Mouse (Mus musculus): ENCODE data around the gene Preb. TPM values are rescaled to one million over a fixed set of nuclear protein-coding genes. Genes with fewer than 3 reads are reported as not detected.
A peak's percentile ranks its signal among the peaks of the same experiment; 100 is the strongest.

Gene Preb
- polyA plus RNA-seq, 1 experiment from 2014 or later: 110 TPM

DNA sequence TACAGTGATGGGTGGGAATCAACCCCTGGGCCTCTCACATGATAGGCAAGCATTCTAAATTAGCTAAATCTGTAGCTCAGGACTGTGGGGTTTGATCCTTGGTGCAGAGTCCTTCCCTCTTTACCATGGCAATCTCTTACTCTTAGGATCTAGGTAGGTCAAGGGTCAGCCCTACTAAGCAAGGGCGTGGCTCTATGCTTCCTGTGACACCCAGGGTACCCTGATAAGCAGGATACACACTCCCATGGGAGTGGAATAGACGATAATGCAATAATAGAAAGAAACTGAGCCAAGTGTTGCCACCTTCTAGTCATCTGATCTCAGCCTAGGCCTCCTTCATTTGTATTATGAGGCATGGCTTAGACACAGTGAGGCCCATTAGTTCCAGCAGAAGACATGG, 9.3 kb upstream of the Preb start:
- WGBS: 82% methylated on average over 2 of the region's 2 CpGs
- Histone ChIP-seq H3K36me3 (no peaks in the 10 kb centered on the region), H3K4me1 (replicated peaks) (no peaks in the 10 kb centered on the region), H3K9me3 (no peaks in the 10 kb centered on the region), H3K27me3 (peaks cover 16% of the 10 kb centered on the region; the same call in 1 of the 2 replicates), H3K27ac (no peak overlapping the region), H3K4me3 (no peak overlapping the region), H3K9ac (no peak overlapping the region), H3K4me2 (no peak overlapping the region)
- ATAC-seq (ENCODE audit: low FRiP score): no peak

DNA sequence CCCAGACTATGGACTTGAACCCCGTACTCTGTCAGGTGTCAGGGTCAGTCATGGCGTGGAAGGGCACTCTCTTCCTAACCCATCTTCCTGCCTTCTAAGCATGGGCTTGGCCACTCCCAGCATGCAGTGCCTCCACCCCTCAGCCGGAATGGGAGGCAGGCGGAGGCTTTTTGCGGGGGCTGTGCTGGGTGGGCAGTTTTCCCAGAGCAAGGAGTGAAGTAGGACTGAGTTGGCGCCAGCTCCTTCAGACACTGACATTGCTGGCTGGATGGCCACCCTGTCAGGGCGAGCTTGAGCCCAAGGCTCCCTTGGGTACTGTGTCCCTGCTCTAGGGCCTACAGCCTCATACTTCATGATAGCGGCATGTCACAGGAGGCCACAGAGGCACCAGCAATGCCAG, 8.3 kb upstream of the Preb start, which contains the start of gene Tcf23:
Gene Tcf23 (plus strand): TSS at position 247 of the 400 bp plus-strand sequence.
- ATAC-seq (ENCODE audit: low FRiP score): no peak
- no peak within 1 kb of the TSS for H3K9ac ChIP-seq
- no peak within 1 kb of the TSS for H3K27ac ChIP-seq
- no peaks in the 10 kb centered on the region for H3K4me1 ChIP-seq (replicated peaks)
- H3K9me3 ChIP-seq: no peaks in the 10 kb centered on the region
- no peak within 1 kb of the TSS for H3K4me3 ChIP-seq
- WGBS: 73% methylated on average over 8 of the region's 8 CpGs
- no peaks in the 10 kb centered on the region for H3K36me3 ChIP-seq
- H3K4me2 ChIP-seq: no peak within 1 kb of the TSS
- H3K27me3 ChIP-seq: peaks cover 19% of the 10 kb centered on the region; the same call in 1 of the 2 replicates

DNA sequence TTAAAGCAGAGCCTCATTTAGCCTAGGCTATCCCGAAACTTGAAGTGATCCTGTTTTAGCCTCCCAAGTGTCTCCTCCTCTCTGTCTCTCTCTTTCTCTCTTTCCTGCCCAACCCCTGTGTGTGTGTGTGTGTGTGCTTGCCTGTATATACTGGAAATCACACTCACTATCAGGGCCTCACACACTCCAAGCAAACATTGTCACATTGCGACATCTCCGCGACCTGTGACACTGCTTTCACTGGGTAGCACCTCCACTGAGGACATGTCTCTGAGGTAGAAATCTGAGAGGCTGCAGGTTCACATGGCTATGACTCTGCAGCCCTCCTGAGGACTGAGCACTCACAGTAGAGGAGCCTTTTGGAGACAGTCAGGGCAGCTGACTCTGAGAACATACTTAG, 6.0 kb upstream of the Preb start:
- Histone ChIP-seq H3K4me1 (replicated peaks) (no peaks in the 10 kb centered on the region), H3K4me2 (no peak overlapping the region), H3K4me3 (no peak overlapping the region), H3K9ac (no peak overlapping the region), H3K36me3 (no peaks in the 10 kb centered on the region), H3K27ac (no peak overlapping the region), H3K9me3 (no peaks in the 10 kb centered on the region), H3K27me3 (peaks cover 23% of the 10 kb centered on the region; the same call in 1 of the 2 replicates)
- ATAC-seq (ENCODE audit: low FRiP score): no peak
- WGBS: 92% methylated on average over 4 of the region's 4 CpGs

DNA sequence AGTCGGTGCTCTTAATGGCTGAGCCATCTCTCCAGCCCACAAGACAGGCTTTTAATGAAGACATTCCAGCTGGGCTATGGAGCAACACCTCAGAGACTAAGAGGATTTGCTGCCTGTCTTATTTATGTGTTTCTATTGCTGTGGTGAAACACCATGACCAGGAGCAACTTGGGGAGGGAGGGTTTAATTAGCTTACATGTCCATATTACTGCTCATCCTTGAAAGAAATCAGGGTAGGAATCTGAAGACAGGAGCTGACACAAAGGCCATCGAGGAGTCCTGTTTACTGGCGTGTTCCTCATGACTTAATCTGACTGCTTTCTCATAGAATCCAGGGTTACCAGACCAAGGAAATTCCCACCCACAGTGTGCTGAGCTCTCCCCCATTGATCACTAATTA, 3.8 kb upstream of the Preb start:
- Histone ChIP-seq H3K27ac (no peak overlapping the region), H3K4me2 (no peak overlapping the region), H3K4me3 (no peak overlapping the region), H3K9ac (no peak overlapping the region), H3K4me1 (replicated peaks) (peaks cover 7% of the 10 kb centered on the region), H3K36me3 (no peaks in the 10 kb centered on the region), H3K27me3 (peaks cover 23% of the 10 kb centered on the region; the same call in 1 of the 2 replicates), H3K9me3 (no peaks in the 10 kb centered on the region)
- 69% methylated on average over 3 of the region's 3 CpGs for whole genome bisulfite sequencing
- ATAC-seq (ENCODE audit: low FRiP score): no peak

DNA sequence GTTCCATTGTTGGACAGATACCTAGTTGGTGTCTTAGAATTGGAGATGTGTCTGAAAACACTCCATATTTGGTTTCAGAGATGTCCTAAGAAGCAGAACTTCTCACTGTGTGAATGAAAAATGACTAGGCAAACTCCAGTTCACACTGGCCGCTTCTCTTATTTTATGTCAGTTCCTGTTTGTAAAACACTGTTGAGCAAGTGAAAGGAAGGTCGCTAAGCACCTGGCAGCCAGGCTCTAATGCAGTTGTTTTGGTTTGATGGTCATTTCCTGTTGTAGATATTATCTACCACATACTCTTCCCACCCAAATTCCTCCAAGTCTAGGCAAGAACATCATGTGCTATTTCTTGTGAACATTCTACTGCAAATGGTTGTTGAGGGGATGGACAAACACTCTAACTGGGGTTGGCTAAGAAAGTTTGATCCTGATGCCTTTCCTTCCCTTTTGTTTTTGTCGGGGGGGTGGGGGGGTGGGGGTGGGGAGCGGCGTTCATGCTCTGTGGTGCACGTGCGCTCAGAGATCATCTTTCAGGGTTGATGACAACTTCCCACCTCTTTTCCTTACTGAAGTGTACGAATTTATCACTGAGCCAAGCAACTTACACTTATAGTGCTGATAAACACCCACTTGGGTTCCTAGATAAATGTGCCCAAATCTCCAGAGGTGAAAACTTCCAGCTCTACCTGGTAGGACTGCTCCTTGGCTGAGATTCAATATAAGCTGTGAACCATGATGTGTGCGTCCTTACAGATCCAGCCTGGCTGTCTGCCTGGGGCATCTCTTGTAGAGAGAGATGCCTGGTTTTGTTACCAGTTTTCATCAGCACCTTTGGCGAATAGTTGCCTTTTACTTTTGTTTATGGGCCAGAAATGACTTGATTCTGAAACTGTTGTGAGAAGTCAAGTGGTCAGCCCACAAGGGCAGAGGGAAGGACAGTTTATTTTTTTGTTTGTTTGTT, 1.7 kb upstream of the Preb start:
- Histone ChIP-seq H3K27ac (no peak overlapping the region), H3K27me3 (peaks cover 16% of the 10 kb centered on the region; the same call in 1 of the 2 replicates), H3K9me3 (no peaks in the 10 kb centered on the region), H3K4me1 (replicated peaks) (peaks cover 24% of the 10 kb centered on the region), H3K4me2 (no peak overlapping the region), H3K9ac (no peak overlapping the region), H3K4me3 (no peak overlapping the region), H3K36me3 (peaks cover 15% of the 10 kb centered on the region)
- 84% methylated on average over 10 of the region's 10 CpGs for WGBS
- no peak for ATAC-seq (ENCODE audit: low FRiP score)

DNA sequence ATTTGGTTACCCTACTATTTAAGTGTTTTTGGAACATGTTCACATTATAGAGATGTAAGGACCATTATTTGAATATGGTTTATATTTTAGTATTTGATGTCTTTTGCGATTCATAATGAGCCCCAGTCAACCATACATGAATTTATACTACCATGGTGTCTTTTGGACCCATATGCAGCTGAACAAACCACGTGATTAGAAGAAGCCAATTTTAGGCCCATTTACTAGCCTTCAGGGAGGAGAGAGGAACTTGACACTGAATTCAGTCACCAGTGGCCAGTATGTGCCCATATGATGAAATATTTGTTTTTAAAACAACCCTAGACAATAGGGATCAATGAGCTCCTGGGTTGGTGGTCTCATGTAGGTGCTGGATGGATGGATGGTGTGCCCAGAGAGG, 653 bp upstream of the Preb start:
- peaks cover 16% of the 10 kb centered on the region; the same call in 1 of the 2 replicates for H3K27me3 ChIP-seq
- no peak for ATAC-seq (ENCODE audit: low FRiP score)
- peak overlapping the region; percentile 95; the same call in 1 of the 2 replicates for H3K9ac ChIP-seq
- peaks cover 24% of the 10 kb centered on the region for H3K4me1 ChIP-seq (replicated peaks)
- no peaks in the 10 kb centered on the region for H3K9me3 ChIP-seq
- WGBS: 87% methylated on average over 2 of the region's 2 CpGs
- H3K27ac ChIP-seq: peak overlapping the region; percentile 94; the same call in 1 of the 2 replicates
- H3K36me3 ChIP-seq: peaks cover 18% of the 10 kb centered on the region
- no peak overlapping the region for H3K4me3 ChIP-seq
- H3K4me2 ChIP-seq: peak overlapping the region; percentile 79

DNA sequence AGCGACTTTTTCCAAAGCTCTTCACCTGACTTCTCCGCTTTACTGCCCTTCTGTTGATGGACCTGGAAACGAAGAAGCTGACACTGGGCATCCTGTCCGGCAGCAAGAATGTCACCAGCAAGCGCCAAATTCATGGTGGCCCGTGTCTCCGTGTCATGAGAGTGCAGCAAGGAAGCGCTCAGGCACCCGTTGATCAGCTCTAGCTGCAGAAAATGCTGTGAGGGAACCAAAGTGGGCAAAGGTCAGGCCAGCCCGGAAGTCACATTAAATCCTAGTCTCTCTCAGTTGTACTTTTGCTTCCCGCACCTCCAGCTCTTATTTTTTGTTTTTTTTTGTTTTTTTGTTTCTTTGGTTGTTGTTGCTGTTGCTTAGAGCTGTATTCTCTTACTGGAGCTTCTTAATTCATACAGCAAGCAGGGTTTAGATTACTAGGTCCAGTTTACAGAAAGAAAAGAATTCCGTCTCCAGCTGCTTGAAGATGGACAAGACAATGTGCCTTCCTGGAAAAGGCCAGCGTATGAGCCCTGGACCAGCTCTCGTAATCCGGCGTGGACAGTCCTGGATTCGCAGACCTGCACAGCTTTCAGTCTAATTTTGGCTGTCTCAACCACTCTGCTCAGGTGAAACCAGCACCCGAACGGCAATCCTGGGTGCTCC, 835 bp downstream of the Preb start:
- Histone ChIP-seq H3K4me2 (peak overlapping the region; percentile 79), H3K27me3 (0 out of 2 replicates have a peak, but pooled peaks cover 6% of the 10 kb centered on the region), H3K36me3 (peaks cover 33% of the 10 kb centered on the region), H3K9me3 (no peaks in the 10 kb centered on the region), H3K4me3 (peak overlapping the region; percentile 87), H3K4me1 (replicated peaks) (peaks cover 24% of the 10 kb centered on the region), H3K27ac (peak overlapping the region; percentile 94), H3K9ac (peak overlapping the region; percentile 95)
- ATAC-seq (ENCODE audit: low FRiP score): no peak
- WGBS: 35% methylated on average over 19 of the region's 19 CpGs

DNA sequence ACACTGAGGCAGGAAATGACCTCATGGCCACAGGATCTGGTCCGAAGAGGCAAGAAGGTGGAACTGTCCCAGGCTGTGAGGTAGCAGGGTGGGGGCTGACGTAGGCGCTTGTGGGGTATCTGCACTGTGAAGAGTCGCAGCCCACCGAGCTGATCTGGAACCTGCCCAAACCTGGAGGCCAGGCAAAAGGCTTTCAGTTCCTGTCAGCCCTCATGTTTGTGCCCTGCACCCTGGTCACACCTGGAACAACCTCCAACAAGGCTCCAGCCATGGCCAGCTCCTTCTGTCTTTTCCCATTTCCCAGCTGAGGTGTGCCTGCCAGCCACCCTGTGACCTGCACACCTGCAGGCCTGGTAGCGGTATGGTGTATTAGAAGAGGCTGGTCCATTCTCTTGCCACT, 2.3 kb downstream of the Preb start:
- no peak overlapping the region for H3K4me3 ChIP-seq
- H3K4me1 ChIP-seq (replicated peaks): peaks cover 24% of the 10 kb centered on the region
- peak overlapping the region; percentile 95; the same call in 1 of the 2 replicates for H3K9ac ChIP-seq
- H3K4me2 ChIP-seq: peak overlapping the region; percentile 21; the same call in 1 of the 2 replicates
- H3K9me3 ChIP-seq: no peaks in the 10 kb centered on the region
- peaks cover 48% of the 10 kb centered on the region for H3K36me3 ChIP-seq
- 91% methylated on average over 6 of the region's 6 CpGs for WGBS
- no peak for ATAC-seq (ENCODE audit: low FRiP score)
- H3K27me3 ChIP-seq: no peaks in the 10 kb centered on the region
- no peak overlapping the region for H3K27ac ChIP-seq

DNA sequence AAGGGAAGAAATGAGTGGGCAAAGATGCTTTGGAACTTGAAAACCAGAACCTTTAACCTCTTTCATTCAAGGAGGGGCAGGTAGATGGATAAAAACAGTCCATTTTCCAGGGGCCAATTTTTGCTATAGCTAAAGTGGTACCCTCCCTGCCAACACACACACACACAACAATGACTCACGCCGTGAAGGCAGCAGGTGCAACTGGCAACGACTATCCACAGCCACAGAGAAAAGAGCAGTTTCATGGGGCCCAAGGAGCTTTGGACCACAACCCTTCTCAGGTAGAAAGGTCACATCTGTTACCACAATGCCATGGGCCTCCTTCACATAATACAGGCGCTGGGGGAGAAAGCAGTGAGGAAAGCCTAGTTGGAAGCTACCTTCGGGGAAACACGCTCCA, 4.4 kb downstream of the Preb start:
- H3K9me3 ChIP-seq: no peaks in the 10 kb centered on the region
- H3K27me3 ChIP-seq: no peaks in the 10 kb centered on the region
- no peak for ATAC-seq (ENCODE audit: low FRiP score)
- H3K4me2 ChIP-seq: no peak overlapping the region
- WGBS: 97% methylated on average over 6 of the region's 6 CpGs
- H3K27ac ChIP-seq: no peak overlapping the region
- H3K9ac ChIP-seq: 0 out of 2 replicates have a peak overlapping the region, but pooled peaks have one; percentile 19
- H3K4me3 ChIP-seq: no peak overlapping the region
- peaks cover 27% of the 10 kb centered on the region for H3K4me1 ChIP-seq (replicated peaks)
- peaks cover 58% of the 10 kb centered on the region for H3K36me3 ChIP-seq

DNA sequence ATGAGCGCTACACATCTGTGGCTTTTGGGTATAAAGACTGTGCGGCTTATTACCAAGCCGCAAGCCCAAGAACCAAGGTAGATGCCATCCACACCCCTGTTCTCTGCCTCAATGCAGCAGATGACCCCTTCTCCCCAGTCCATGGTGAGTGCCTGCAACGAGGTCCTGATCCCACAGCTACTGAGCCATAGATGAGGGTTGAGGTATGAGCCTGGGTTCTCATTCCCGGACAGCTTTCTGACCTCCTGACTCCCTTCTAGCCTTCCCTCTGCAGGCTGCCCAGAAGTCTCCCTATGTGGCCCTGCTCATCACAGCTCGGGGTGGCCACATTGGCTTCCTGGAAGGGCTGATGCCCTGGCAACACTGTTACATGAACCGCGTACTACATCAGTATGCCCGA, 5.6 kb downstream of the Preb start:
- no peaks in the 10 kb centered on the region for H3K9me3 ChIP-seq
- no peak overlapping the region for H3K4me2 ChIP-seq
- no peaks in the 10 kb centered on the region for H3K27me3 ChIP-seq
- H3K27ac ChIP-seq: no peak overlapping the region
- H3K4me3 ChIP-seq: no peak overlapping the region
- peaks cover 35% of the 10 kb centered on the region for H3K4me1 ChIP-seq (replicated peaks)
- peaks cover 58% of the 10 kb centered on the region for H3K36me3 ChIP-seq
- ATAC-seq (ENCODE audit: low FRiP score): no peak
- H3K9ac ChIP-seq: no peak overlapping the region
- WGBS: 95% methylated on average over 9 of the region's 9 CpGs

DNA sequence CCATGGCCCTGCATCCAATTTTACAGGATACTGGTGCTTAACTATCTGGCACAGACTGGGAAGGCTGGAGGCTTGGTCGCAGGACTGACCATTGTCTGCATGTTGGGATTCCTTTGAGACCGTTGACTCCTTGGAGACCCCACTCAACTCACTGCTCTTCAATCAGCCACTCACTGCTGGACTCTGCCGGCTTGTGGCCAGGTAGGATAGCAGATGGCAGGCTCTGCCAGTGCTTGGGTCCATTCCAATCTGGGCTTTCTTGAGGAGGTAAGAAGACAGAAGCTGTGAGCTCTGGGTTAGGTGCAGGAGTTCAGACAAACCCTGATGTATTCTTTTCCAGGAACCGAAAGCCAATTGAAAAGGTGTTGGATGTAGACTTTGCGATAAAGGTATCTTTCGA, 6.1 kb downstream of the Preb start:
- H3K27me3 ChIP-seq: no peaks in the 10 kb centered on the region
- no peak overlapping the region for H3K27ac ChIP-seq
- H3K36me3 ChIP-seq: peaks cover 58% of the 10 kb centered on the region
- H3K4me2 ChIP-seq: no peak overlapping the region
- H3K9ac ChIP-seq: no peak overlapping the region
- no peak overlapping the region for H3K4me3 ChIP-seq
- WGBS: 95% methylated on average over 6 of the region's 6 CpGs
- no peak for ATAC-seq (ENCODE audit: low FRiP score)
- peaks cover 35% of the 10 kb centered on the region for H3K4me1 ChIP-seq (replicated peaks)
- no peaks in the 10 kb centered on the region for H3K9me3 ChIP-seq

DNA sequence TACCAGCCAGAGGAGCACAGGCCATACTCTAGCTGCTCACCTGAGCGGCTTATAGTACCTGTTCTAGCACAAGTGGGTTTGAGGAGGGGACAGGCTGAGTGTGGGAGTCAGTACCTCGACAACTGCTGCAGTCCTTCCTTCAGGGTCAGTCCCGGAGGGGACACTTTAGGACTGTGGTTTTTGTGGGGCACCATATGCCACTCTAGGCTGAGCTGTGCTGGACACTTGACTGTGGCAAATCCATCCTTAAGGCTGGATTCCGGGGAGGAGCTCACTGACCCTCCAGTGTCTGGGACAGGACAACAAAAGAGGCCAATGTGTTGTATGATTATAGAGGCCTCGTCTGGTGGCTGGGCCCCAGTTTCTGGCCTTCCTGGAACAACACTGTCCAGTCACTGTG, 7.6 kb downstream of the Preb start:
- Histone ChIP-seq H3K36me3 (peaks cover 47% of the 10 kb centered on the region), H3K27ac (no peak overlapping the region), H3K9ac (no peak overlapping the region), H3K4me1 (replicated peaks) (peaks cover 22% of the 10 kb centered on the region), H3K4me2 (no peak overlapping the region), H3K4me3 (no peak overlapping the region), H3K27me3 (no peaks in the 10 kb centered on the region), H3K9me3 (no peaks in the 10 kb centered on the region)
- ATAC-seq (ENCODE audit: low FRiP score): no peak
- 89% methylated on average over 5 of the region's 5 CpGs for WGBS
